11 mouse cellular contexts compared by ENCODE assay signal in genomic region chr2:59562696-59563095, GRCm38 (mm10). TPM values are rescaled to one million over a fixed set of nuclear protein-coding genes. Genes with fewer than 3 reads are reported as not detected.
A peak's percentile ranks its signal among the peaks of the same experiment; 100 is the strongest.
DNase-seq lines count a peak whose midpoint lies in the region; ATAC-seq lines count a peak whose summit lies in the region.
"Had no signal": no experiment of that assay in that cellular context is flagged by ENCODE, and none has a peak within 500 bp of the region (broad histone marks: within the 10 kb centered on the region; RNA-seq: fewer than 3 reads in every experiment).

No protein-coding gene starts in this region.

- H3K4me1 ChIP-seq in forebrain, embryonic 12.5 days: peaks cover 10% of the 10 kb centered on the region; the same call in 1 of the 2 replicates
- peaks cover 18% of the 10 kb centered on the region for H3K4me1 ChIP-seq in forebrain, embryonic 10.5 days
- H3K4me1 ChIP-seq in hindbrain, embryonic 16.5 days (ENCODE audit: control insufficient read depth, insufficient read depth, low read depth, low read length): no peaks in the 10 kb centered on the region
- peaks cover 15% of the 10 kb centered on the region for H3K4me1 ChIP-seq in limb, embryonic 15.5 days
- H3K4me1 ChIP-seq in heart, embryonic 12.5 days (replicated peaks): 0 out of 2 replicates have a peak, but pooled peaks cover 3% of the 10 kb centered on the region

- H3K27me3 ChIP-seq in forebrain, embryonic 12.5 days: no peaks in the 10 kb centered on the region
- H3K27me3 ChIP-seq in forebrain, embryonic 10.5 days (ENCODE audit: poor library complexity, severe bottlenecking): no peaks in the 10 kb centered on the region
- H3K27me3 ChIP-seq in hindbrain, embryonic 16.5 days (replicated peaks; ENCODE audit: control insufficient read depth, insufficient read depth, low read length): no peaks in the 10 kb centered on the region
- H3K27me3 ChIP-seq in limb, embryonic 15.5 days: 0 out of 2 replicates have a peak, but pooled peaks cover 5% of the 10 kb centered on the region
- H3K27me3 ChIP-seq in heart, embryonic 12.5 days (replicated peaks): no peaks in the 10 kb centered on the region

- peak; percentile 60; the same call in 1 of the 2 replicates for ATAC-seq in forebrain, embryonic 12.5 days (ENCODE audit: low FRiP score)
- peak; percentile 85 for ATAC-seq in hindbrain, embryonic 16.5 days
- ATAC-seq in limb, embryonic 15.5 days (ENCODE audit: insufficient number of reproducible peaks, low FRiP score, low TSS enrichment, low read depth): peak; percentile 69; the same call in 1 of the 2 replicates
- ATAC-seq in heart, embryonic 12.5 days (ENCODE audit: insufficient number of reproducible peaks, low FRiP score): no peak

- H3K27ac ChIP-seq in forebrain, embryonic 12.5 days: no peak overlapping the region
- H3K27ac ChIP-seq in forebrain, embryonic 10.5 days: no peak overlapping the region
- no peak overlapping the region for H3K27ac ChIP-seq in hindbrain, embryonic 16.5 days (ENCODE audit: low read depth, low read length)
- H3K27ac ChIP-seq in limb, embryonic 15.5 days: peak overlapping the region; percentile 33; the same call in 1 of the 2 replicates
- no peak overlapping the region for H3K27ac ChIP-seq in heart, embryonic 12.5 days (ENCODE audit: poor library complexity, severe bottlenecking)

- 36% methylated on average over 5 of the region's 5 CpGs for WGBS in forebrain, embryonic 12.5 days
- 37% methylated on average over 5 of the region's 5 CpGs for WGBS in forebrain, embryonic 10.5 days
- 27% methylated on average over 5 of the region's 5 CpGs for WGBS in hindbrain, embryonic 16.5 days
- 4% methylated on average over 5 of the region's 5 CpGs for WGBS in limb, embryonic 15.5 days
- 55% methylated on average over 5 of the region's 5 CpGs for WGBS in heart, embryonic 12.5 days

- no peak overlapping the region for H3K4me3 ChIP-seq in forebrain, embryonic 12.5 days (replicated peaks)
- no peak overlapping the region for H3K4me3 ChIP-seq in forebrain, embryonic 10.5 days
- H3K4me3 ChIP-seq in hindbrain, embryonic 16.5 days (ENCODE audit: low read length): no peak overlapping the region
- no peak overlapping the region for H3K4me3 ChIP-seq in limb, embryonic 15.5 days
- H3K4me3 ChIP-seq in heart, embryonic 12.5 days: no peak overlapping the region

- no peaks in the 10 kb centered on the region for H3K36me3 ChIP-seq in forebrain, embryonic 12.5 days (replicated peaks)
- H3K36me3 ChIP-seq in forebrain, embryonic 10.5 days (replicated peaks): no peaks in the 10 kb centered on the region
- no peaks in the 10 kb centered on the region for H3K36me3 ChIP-seq in hindbrain, embryonic 16.5 days (ENCODE audit: control insufficient read depth, insufficient read depth, low read length)
- H3K36me3 ChIP-seq in limb, embryonic 15.5 days: no peaks in the 10 kb centered on the region
- no peaks in the 10 kb centered on the region for H3K36me3 ChIP-seq in heart, embryonic 12.5 days

- H3K4me2 ChIP-seq in forebrain, embryonic 12.5 days: no peak overlapping the region
- H3K4me2 ChIP-seq in hindbrain, embryonic 16.5 days (ENCODE audit: low read length): no peak overlapping the region
- 0 out of 2 replicates have a peak overlapping the region, but pooled peaks have one; percentile 10 for H3K4me2 ChIP-seq in limb, embryonic 15.5 days
- H3K4me2 ChIP-seq in heart, embryonic 12.5 days: no peak overlapping the region

- DNase-seq in forebrain, embryonic 10.5 days (ENCODE audit: extremely low spot score, low spot score): no peak
- DNase-seq in embryo, embryonic 11.5 days (ENCODE audit: low read depth, low spot score): peak; percentile 75
- DNase-seq in cerebellum, adult 8-10 months: no peak
- DNase-seq in c-Kit-positive CD71-positive TER-119-positive erythroid progenitor cells, embryonic 14.5 days (ENCODE audit: low spot score): no peak
- DNase-seq: B cell, adult 2 months; cerebellum, adult 11 months; liver had no signal

- no peak overlapping the region for H3K9ac ChIP-seq in forebrain, embryonic 12.5 days
- H3K9ac ChIP-seq in hindbrain, embryonic 16.5 days (ENCODE audit: low read depth, low read length): no peak overlapping the region
- no peak overlapping the region for H3K9ac ChIP-seq in limb, embryonic 15.5 days
- H3K9ac ChIP-seq in heart, embryonic 12.5 days: no peak overlapping the region

- H3K9me3 ChIP-seq in forebrain, embryonic 12.5 days: peaks cover 5% of the 10 kb centered on the region; the same call in 1 of the 2 replicates
- no peaks in the 10 kb centered on the region; the same call in 1 of the 2 replicates for H3K9me3 ChIP-seq in forebrain, embryonic 10.5 days
- H3K9me3 ChIP-seq in hindbrain, embryonic 16.5 days (ENCODE audit: control insufficient read depth, low read length): no peaks in the 10 kb centered on the region
- H3K9me3 ChIP-seq in limb, embryonic 15.5 days: no peaks in the 10 kb centered on the region
- peaks cover 11% of the 10 kb centered on the region; the same call in 1 of the 2 replicates for H3K9me3 ChIP-seq in heart, embryonic 12.5 days (replicated peaks)

RNA-seq across cellular contexts. Expression of gene Tanc1, which starts 49.1 kb away (rescaled TPM):
- 20.0 and 23.6 TPM in 2 replicates for polyA plus RNA-seq in forebrain, embryonic 12.5 days (2016; fragmentation: Nextera tagmentation; extraction: Ambion mirVana)
- polyA plus RNA-seq in forebrain, embryonic 10.5 days (2016; fragmentation: Nextera tagmentation; extraction: Ambion mirVana): 27.6 and 27.7 TPM in 2 replicates
- 7.2 and 7.4 TPM in 2 replicates for polyA plus RNA-seq in hindbrain, embryonic 16.5 days (2015; fragmentation: Nextera tagmentation; extraction: Ambion mirVana)
- polyA plus RNA-seq in limb, embryonic 15.5 days (2015; fragmentation: Nextera tagmentation; extraction: Ambion mirVana): 46.3 and 50.6 TPM in 2 replicates
- polyA plus RNA-seq in heart, embryonic 12.5 days (2016; fragmentation: Nextera tagmentation; extraction: Ambion mirVana): 37.4 and 40.9 TPM in 2 replicates
